Mouse (Mus musculus): ENCODE measurements around the gene Scarf1. TPM values are rescaled to one million over a fixed set of nuclear protein-coding genes. Genes with fewer than 3 reads are reported as not detected.

Scarf1 gene
- total and polyA plus RNA-seq, 3 experiments: 0.15 to 0.28 TPM; not detected in 1

DNA sequence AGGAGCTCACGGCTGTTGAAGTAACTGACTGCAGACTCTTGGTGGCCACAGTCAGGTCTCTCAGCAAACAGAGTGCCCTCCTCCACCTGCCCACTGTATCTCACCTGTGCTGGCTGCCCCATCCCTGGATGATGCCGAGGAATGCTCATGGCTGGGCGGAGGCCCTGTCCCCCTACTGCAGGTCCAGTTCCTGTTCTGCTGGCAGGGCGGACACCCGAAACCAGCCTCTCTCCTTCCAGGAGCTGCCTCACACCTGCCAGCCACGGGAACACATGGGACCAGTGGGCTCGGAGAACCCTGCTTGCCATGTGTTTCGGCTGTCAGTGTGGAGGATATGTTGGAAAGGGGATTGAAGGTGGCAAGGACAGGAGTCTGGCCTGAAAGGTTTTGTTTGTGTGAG is 26.9 kb downstream of the Scarf1 start:
- no peaks in the 10 kb centered on the region for H3K27me3 ChIP-seq (ENCODE audit: control insufficient read depth in 1 of 2, insufficient read depth in 2 of 2, low read length in 2 of 2)
- H3K36me3 ChIP-seq (ENCODE audit: control insufficient read depth in 1 of 2, insufficient read depth in 2 of 2, low read length in 2 of 2): peaks cover 0 to 31% of the 10 kb centered on the region in 2 experiments; a peak in 2 of 4 replicates
- no peak overlapping the region for H3K9ac ChIP-seq (ENCODE audit: control insufficient read depth, low read depth, low read length, poor library complexity, severe bottlenecking)
- peak; percentile 20 for DNase-seq (ENCODE audit: low read depth, low spot score)
- no peaks in the 10 kb centered on the region for H3K9me3 ChIP-seq (replicated peaks; ENCODE audit: insufficient read depth, low read length)
- H3K27ac ChIP-seq (ENCODE audit: control insufficient read depth, low read depth, low read length): no peak overlapping the region; the same call in 1 of the 2 replicates
- H3K79me2 ChIP-seq (ENCODE audit: control insufficient read depth, insufficient read depth, low read length, poor library complexity): no peaks in the 10 kb centered on the region
- TF ChIP-seq GATA1 (IDR thresholded peaks at IDR 0.05; ENCODE audit: low read depth, low read length): no peak
- TF ChIP-seq ELF1 (IDR thresholded peaks at IDR 0.05; ENCODE audit: low read depth, low read length): no peak
- TF ChIP-seq ZMIZ1 (IDR thresholded peaks at IDR 0.05; ENCODE audit: low read depth, low read length): no peak
- no peak for TF ChIP-seq SMC3 (IDR thresholded peaks at IDR 0.05; ENCODE audit: low read depth, low read length)
- no peak for TF ChIP-seq JUND (IDR thresholded peaks at IDR 0.05; ENCODE audit: low read depth, low read length)
- no peak for TF ChIP-seq EP300 (IDR thresholded peaks at IDR 0.05; ENCODE audit: low read depth in 1 of 2, low read length in 2 of 2)
- TF ChIP-seq MXI1 (IDR thresholded peaks at IDR 0.05; ENCODE audit: low read depth, low read length): no peak
- TF ChIP-seq MYB (IDR thresholded peaks at IDR 0.05; ENCODE audit: low read depth, low read length): no peak
- no peak for TF ChIP-seq MYC (IDR thresholded peaks at IDR 0.05; ENCODE audit: low read depth, low read length)
- H3K4me1 ChIP-seq (ENCODE audit: control insufficient read depth in 1 of 2, insufficient read depth in 2 of 2, low read length in 2 of 2): peaks cover 8 to 49% of the 10 kb centered on the region in 2 experiments
- no peak overlapping the region for H3K4me3 ChIP-seq (ENCODE audit: control insufficient read depth in 1 of 2, insufficient read depth in 1 of 2, low read depth in 2 of 2, low read length in 2 of 2)

- peak; percentile 89 for DNase-seq (ENCODE audit: low read depth, low spot score)
- H3K79me2 ChIP-seq (ENCODE audit: control insufficient read depth, insufficient read depth, low read length, poor library complexity): no peaks in the 10 kb centered on the region
- no peaks in the 10 kb centered on the region for H3K27me3 ChIP-seq (ENCODE audit: control insufficient read depth in 1 of 2, insufficient read depth in 2 of 2, low read length in 2 of 2)
- no peak overlapping the region for H3K4me3 ChIP-seq (ENCODE audit: control insufficient read depth in 1 of 2, insufficient read depth in 1 of 2, low read depth in 2 of 2, low read length in 2 of 2)
- peaks cover 8 to 42% of the 10 kb centered on the region in 2 experiments for H3K4me1 ChIP-seq (ENCODE audit: control insufficient read depth in 1 of 2, insufficient read depth in 2 of 2, low read length in 2 of 2)
- peaks cover 0 to 28% of the 10 kb centered on the region in 2 experiments; a peak in 2 of 4 replicates for H3K36me3 ChIP-seq (ENCODE audit: control insufficient read depth in 1 of 2, insufficient read depth in 2 of 2, low read length in 2 of 2)
- peak overlapping the region; percentile 84 for H3K27ac ChIP-seq (ENCODE audit: control insufficient read depth, low read depth, low read length)
- peak overlapping the region; percentile 64 for H3K9ac ChIP-seq (ENCODE audit: control insufficient read depth, low read depth, low read length, poor library complexity, severe bottlenecking)
- no peaks in the 10 kb centered on the region for H3K9me3 ChIP-seq (replicated peaks; ENCODE audit: insufficient read depth, low read length)
- TF ChIP-seq CHD2 (IDR thresholded peaks at IDR 0.05; ENCODE audit: low read length) (no peak; the same call in 1 of the 2 replicates), CTCF (IDR thresholded peaks at IDR 0.05 in 2 of 3, conservative IDR thresholded peaks at IDR 0.05 in 1 of 3; ENCODE audit: control insufficient read depth in 1 of 3, insufficient read depth in 1 of 3, low read depth in 2 of 3, low read length in 3 of 3, poor library complexity in 1 of 3, severe bottlenecking in 1 of 3) (no peak), BHLHE40 (IDR thresholded peaks at IDR 0.05; ENCODE audit: borderline replicate concordance, low read depth, low read length) (peak; percentile 72; the same call in 1 of the 2 replicates), UBTF (IDR thresholded peaks at IDR 0.05; ENCODE audit: borderline replicate concordance, insufficient read depth, low read depth, low read length) (no peak), MAZ (IDR thresholded peaks at IDR 0.05; ENCODE audit: low read depth, low read length) (peak; percentile 70; the same call in 1 of the 2 replicates), MEF2A (IDR thresholded peaks at IDR 0.05; ENCODE audit: extremely low read depth, insufficient replicate concordance, low read depth, low read length, poor library complexity, severe bottlenecking) (no peak), GABPA (IDR thresholded peaks at IDR 0.05; ENCODE audit: low read depth, low read length) (no peak), HCFC1 (IDR thresholded peaks at IDR 0.05; ENCODE audit: low read depth, low read length) (peak; percentile 41; the same call in 1 of the 2 replicates), ZMIZ1 (IDR thresholded peaks at IDR 0.05; ENCODE audit: low read depth, low read length) (no peak), JUND (IDR thresholded peaks at IDR 0.05; ENCODE audit: low read depth, low read length) (no peak), MYB (IDR thresholded peaks at IDR 0.05; ENCODE audit: low read depth, low read length) (no peak), ZNF384 (IDR thresholded peaks at IDR 0.05; ENCODE audit: low read depth, low read length) (no peak), POLR2A (IDR thresholded peaks at IDR 0.05; ENCODE audit: control insufficient read depth in 1 of 2, insufficient read depth in 1 of 2, low read depth in 1 of 2, low read length in 2 of 2, poor library complexity in 1 of 2) (peak in 1 of 2 experiments; percentile 65; a peak in 2 of 4 replicates), MAX (IDR thresholded peaks at IDR 0.05; ENCODE audit: low read length) (peak; percentile 97), POLR2AphosphoS5 (IDR thresholded peaks at IDR 0.05; ENCODE audit: borderline replicate concordance, low read depth, low read length) (no peak), TAL1 (IDR thresholded peaks at IDR 0.05; ENCODE audit: low read length) (no peak), GATA1 (IDR thresholded peaks at IDR 0.05; ENCODE audit: low read depth, low read length) (peak; percentile 64), RAD21 (IDR thresholded peaks at IDR 0.05; ENCODE audit: low read depth, low read length) (no peak), NRF1 (IDR thresholded peaks at IDR 0.05; ENCODE audit: insufficient read depth, low read depth, low read length, poor library complexity, severe bottlenecking) (no peak), E2F4 (IDR thresholded peaks at IDR 0.05; ENCODE audit: borderline replicate concordance, low read depth, low read length) (no peak), MXI1 (IDR thresholded peaks at IDR 0.05; ENCODE audit: low read depth, low read length) (peak; percentile 90), ZC3H11A (IDR thresholded peaks at IDR 0.05; ENCODE audit: low read depth, low read length) (no peak), USF2 (IDR thresholded peaks at IDR 0.05; ENCODE audit: borderline replicate concordance in 1 of 2, insufficient read depth in 1 of 2, low read depth in 1 of 2, low read length in 2 of 2) (no peak), NELFE (IDR thresholded peaks at IDR 0.05; ENCODE audit: low read depth, low read length) (no peak)
Measured at GRCm38 (mm10) chr11:75540710-75541581, 27.6 kb downstream of the Scarf1 start.

Measured in MEL (cell line).